Mouse (Mus musculus): ENCODE results near the gene Arsb. TPM values are rescaled to one million over a fixed set of nuclear protein-coding genes. Genes with fewer than 3 reads are reported as not detected.

Arsb gene
- polyA plus RNA-seq, 1 experiment from 2014 or later = 14.1 TPM

GRCm38 (mm10) chr13:93915641-93916570, 144.5 kb downstream of the Arsb start:
- ATAC-seq (ENCODE audit: insufficient number of reproducible peaks, low FRiP score, low TSS enrichment, low read depth) = no peak
- peaks cover 20% of the 10 kb centered on the region for H3K4me1 ChIP-seq
- H3K9me3 ChIP-seq = no peaks in the 10 kb centered on the region
- H3K4me3 ChIP-seq = no peak overlapping the region
- 71% methylated on average over 16 of the region's 16 CpGs for WGBS
- no peak overlapping the region for H3K9ac ChIP-seq
- H3K27me3 ChIP-seq = no peaks in the 10 kb centered on the region
- H3K4me2 ChIP-seq = no peak overlapping the region
- no peak overlapping the region for H3K27ac ChIP-seq
- no peaks in the 10 kb centered on the region for H3K36me3 ChIP-seq

- 41% methylated on average over 3 of the region's 3 CpGs for WGBS
- H3K4me2 ChIP-seq = no peak overlapping the region
These were observed 148.1 kb downstream of the Arsb start for GRCm38 (mm10) chr13:93919536-93919935.

GRCm38 (mm10) chr13:93920080-93920785, 148.8 kb downstream of the Arsb start:
- WGBS = 83% methylated on average over 8 of the region's 8 CpGs
- Histone ChIP-seq H3K27ac (no peak overlapping the region), H3K9me3 (no peaks in the 10 kb centered on the region), H3K4me1 (peaks cover 15% of the 10 kb centered on the region), H3K9ac (no peak overlapping the region), H3K4me2 (no peak overlapping the region), H3K4me3 (no peak overlapping the region), H3K36me3 (no peaks in the 10 kb centered on the region), H3K27me3 (no peaks in the 10 kb centered on the region)
- ATAC-seq (ENCODE audit: insufficient number of reproducible peaks, low FRiP score, low TSS enrichment, low read depth) = no peak

More at GRCm38 (mm10) chr13:93919536-93919935, 148.1 kb downstream of the Arsb start:
- Histone ChIP-seq H3K9ac (no peak overlapping the region), H3K4me1 (peaks cover 11% of the 10 kb centered on the region), H3K4me3 (no peak overlapping the region), H3K27me3 (no peaks in the 10 kb centered on the region), H3K27ac (no peak overlapping the region), H3K9me3 (no peaks in the 10 kb centered on the region), H3K36me3 (no peaks in the 10 kb centered on the region)
- ATAC-seq (ENCODE audit: insufficient number of reproducible peaks, low FRiP score, low TSS enrichment, low read depth) = no peak

GRCm38 (mm10) chr13:93920786-93921300, 149.4 kb downstream of the Arsb start:
- Histone ChIP-seq H3K9me3 (no peaks in the 10 kb centered on the region), H3K36me3 (no peaks in the 10 kb centered on the region), H3K4me3 (no peak overlapping the region), H3K27ac (no peak overlapping the region), H3K27me3 (no peaks in the 10 kb centered on the region), H3K9ac (no peak overlapping the region), H3K4me2 (no peak overlapping the region), H3K4me1 (peaks cover 19% of the 10 kb centered on the region)
- ATAC-seq (ENCODE audit: insufficient number of reproducible peaks, low FRiP score, low TSS enrichment, low read depth) = no peak
- WGBS = 80% methylated on average over 4 of the region's 4 CpGs

GRCm38 (mm10) chr13:93921831-93922565, 150.6 kb downstream of the Arsb start:
- H3K4me1 ChIP-seq = peaks cover 16% of the 10 kb centered on the region
- no peak for ATAC-seq (ENCODE audit: insufficient number of reproducible peaks, low FRiP score, low TSS enrichment, low read depth)
- H3K9ac ChIP-seq = no peak overlapping the region

GRCm38 (mm10) chr13:93922566-93922910, 151.1 kb downstream of the Arsb start:
- Histone ChIP-seq H3K4me1 (peaks cover 16% of the 10 kb centered on the region), H3K27me3 (no peaks in the 10 kb centered on the region), H3K4me2 (no peak overlapping the region), H3K36me3 (no peaks in the 10 kb centered on the region), H3K9ac (no peak overlapping the region), H3K9me3 (no peaks in the 10 kb centered on the region), H3K27ac (no peak overlapping the region), H3K4me3 (no peak overlapping the region)
- WGBS = 34% methylated on average over 7 of the region's 7 CpGs
- no peak for ATAC-seq (ENCODE audit: insufficient number of reproducible peaks, low FRiP score, low TSS enrichment, low read depth)

More at GRCm38 (mm10) chr13:93921831-93922565, 150.6 kb downstream of the Arsb start:
- Histone ChIP-seq H3K27me3 (no peaks in the 10 kb centered on the region), H3K4me3 (no peak overlapping the region), H3K27ac (no peak overlapping the region), H3K4me2 (no peak overlapping the region), H3K9me3 (no peaks in the 10 kb centered on the region), H3K36me3 (no peaks in the 10 kb centered on the region)
- 70% methylated on average over 5 of the region's 5 CpGs for WGBS

GRCm38 (mm10) chr13:93924735-93925432, 153.5 kb downstream of the Arsb start:
- no peaks in the 10 kb centered on the region for H3K36me3 ChIP-seq
- WGBS = 60% methylated on average over 9 of the region's 9 CpGs
- H3K4me2 ChIP-seq = no peak overlapping the region
- peak overlapping the region; percentile 50 for H3K27ac ChIP-seq
- H3K9ac ChIP-seq = no peak overlapping the region
- no peaks in the 10 kb centered on the region for H3K9me3 ChIP-seq
- no peak overlapping the region for H3K4me3 ChIP-seq
- H3K4me1 ChIP-seq = peaks cover 18% of the 10 kb centered on the region
- ATAC-seq (ENCODE audit: insufficient number of reproducible peaks, low FRiP score, low TSS enrichment, low read depth) = no peak
- H3K27me3 ChIP-seq = no peaks in the 10 kb centered on the region

- Histone ChIP-seq H3K4me3 (no peak overlapping the region), H3K9me3 (no peaks in the 10 kb centered on the region), H3K9ac (no peak overlapping the region), H3K36me3 (no peaks in the 10 kb centered on the region), H3K4me2 (no peak overlapping the region), H3K27me3 (no peaks in the 10 kb centered on the region), H3K4me1 (peaks cover 6% of the 10 kb centered on the region; the same call in 1 of the 2 replicates), H3K27ac (no peak overlapping the region)
- no peak for ATAC-seq (ENCODE audit: insufficient number of reproducible peaks, low FRiP score, low TSS enrichment, low read depth)
- WGBS = 43% methylated on average over 7 of the region's 7 CpGs
These were observed 159.3 kb downstream of the Arsb start for GRCm38 (mm10) chr13:93930561-93931340.

- no peaks in the 10 kb centered on the region for H3K36me3 ChIP-seq
- H3K4me3 ChIP-seq = no peak overlapping the region
- H3K27me3 ChIP-seq = no peaks in the 10 kb centered on the region
- 59% methylated on average over 6 of the region's 6 CpGs for WGBS
- no peak overlapping the region for H3K9ac ChIP-seq
- no peak overlapping the region for H3K27ac ChIP-seq
- no peaks in the 10 kb centered on the region for H3K9me3 ChIP-seq
- H3K4me1 ChIP-seq = peaks cover 32% of the 10 kb centered on the region
- ATAC-seq (ENCODE audit: insufficient number of reproducible peaks, low FRiP score, low TSS enrichment, low read depth) = no peak
- H3K4me2 ChIP-seq = no peak overlapping the region
These were observed 165.0 kb downstream of the Arsb start for GRCm38 (mm10) chr13:93936455-93936854.

- H3K27ac ChIP-seq = no peak overlapping the region
- no peaks in the 10 kb centered on the region for H3K36me3 ChIP-seq
- no peak overlapping the region for H3K4me3 ChIP-seq
- H3K9ac ChIP-seq = no peak overlapping the region
- 47% methylated on average over 2 of the region's 2 CpGs for WGBS
- ATAC-seq (ENCODE audit: insufficient number of reproducible peaks, low FRiP score, low TSS enrichment, low read depth) = no peak
- H3K4me1 ChIP-seq = peaks cover 34% of the 10 kb centered on the region
- H3K4me2 ChIP-seq = no peak overlapping the region
- no peaks in the 10 kb centered on the region for H3K9me3 ChIP-seq
- H3K27me3 ChIP-seq = no peaks in the 10 kb centered on the region
These were observed 166.7 kb downstream of the Arsb start for GRCm38 (mm10) chr13:93938118-93938517.
